Mouse (Mus musculus): ENCODE measurements around the gene Celf5.
"Not testable (repeated sequence)": the region's sequence is repeated elsewhere in the genome, so short reads cannot be mapped to it uniquely, and the experiment has no call there.

The Celf5 gene

DNA sequence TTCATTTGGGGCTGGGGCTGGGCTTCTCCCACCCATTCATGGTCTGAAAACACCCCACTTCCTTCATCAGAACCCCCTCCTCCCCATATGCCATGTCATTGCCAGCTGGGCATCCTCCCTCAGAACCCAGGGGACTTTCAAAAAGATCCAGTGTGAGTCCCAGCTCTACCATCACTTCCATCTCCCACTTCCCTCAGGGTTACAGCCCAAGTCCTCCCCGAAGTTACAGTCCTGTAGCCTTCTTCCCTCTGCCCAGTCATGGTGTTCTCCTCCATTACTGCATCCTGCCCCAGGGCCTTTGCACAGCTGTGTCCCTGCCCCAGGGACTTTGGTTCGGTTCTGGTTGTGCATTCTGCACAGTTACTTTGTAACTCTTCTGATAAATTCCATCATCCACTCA lies 28.4 kb downstream of the Celf5 start:
- no peak for DNase-seq (ENCODE audit: low spot score in 2 of 2)

- no peak for DNase-seq (ENCODE audit: low spot score in 2 of 2)
Observed at GRCm38 (mm10) chr10:81452947-81453288, 29.6 kb downstream of the Celf5 start.

- DNase-seq (ENCODE audit: low spot score in 2 of 2): peak in 1 of 2 experiments; percentile 16
Observed at GRCm38 (mm10) chr10:81452237-81452946, 30.1 kb downstream of the Celf5 start.

- no peak for DNase-seq (ENCODE audit: low spot score in 2 of 2)
Observed at GRCm38 (mm10) chr10:81451365-81451745, 31.2 kb downstream of the Celf5 start.

GRCm38 (mm10) chr10:81450641-81451364 lies 31.7 kb downstream of the Celf5 start:
- DNase-seq (ENCODE audit: low spot score in 2 of 2): no peak

GRCm38 (mm10) chr10:81450140-81450539 lies 32.4 kb downstream of the Celf5 start:
- peak; percentile 78 to 85 for DNase-seq (ENCODE audit: low spot score in 2 of 2)

DNA sequence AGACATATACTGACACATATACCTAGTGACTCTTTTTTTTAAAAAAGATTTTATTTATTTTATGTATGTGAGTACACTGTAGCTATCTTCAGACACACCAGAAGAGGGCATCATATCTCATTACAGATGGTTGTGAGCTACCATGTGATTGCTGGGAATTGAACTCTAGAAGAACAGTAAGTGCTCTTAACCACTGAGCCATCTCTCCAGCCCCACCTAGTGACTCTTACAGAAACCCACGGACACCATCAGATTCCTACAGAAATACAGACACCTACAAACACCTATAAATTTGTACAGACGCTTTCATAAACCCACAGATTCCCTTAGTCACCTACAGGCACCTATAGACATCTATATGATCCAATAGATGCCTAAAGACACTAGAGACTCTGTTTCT lies 37.0 kb downstream of the Celf5 start:
- not testable (repeated sequence) for DNase-seq (ENCODE audit: low spot score in 2 of 2)

- no peak for DNase-seq (ENCODE audit: low spot score in 2 of 2)
Observed at GRCm38 (mm10) chr10:81441019-81441418, 41.5 kb downstream of the Celf5 start.

DNA sequence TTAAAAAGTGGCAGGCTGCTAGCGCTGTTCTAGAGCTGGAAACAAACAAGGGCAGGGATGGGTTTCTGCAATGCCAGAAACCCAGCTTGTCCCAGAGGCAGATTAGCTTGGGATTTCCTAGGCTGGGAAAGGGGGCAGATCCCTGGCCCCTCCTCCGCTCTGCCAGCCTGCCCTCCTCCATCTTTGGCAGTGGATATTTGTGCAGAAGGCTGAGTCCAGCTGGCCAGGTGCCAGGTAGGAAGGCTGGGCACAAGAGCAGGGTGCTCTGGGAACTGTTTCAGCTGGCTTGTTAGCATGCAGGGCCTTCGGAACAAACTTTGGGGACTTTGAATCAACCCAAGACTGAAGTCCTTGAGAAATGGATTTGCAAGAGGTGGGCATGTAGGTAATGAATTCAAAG lies 47.1 kb downstream of the Celf5 start:
- peak in 1 of 2 experiments; percentile 24 for DNase-seq (ENCODE audit: low spot score in 2 of 2)

DNA sequence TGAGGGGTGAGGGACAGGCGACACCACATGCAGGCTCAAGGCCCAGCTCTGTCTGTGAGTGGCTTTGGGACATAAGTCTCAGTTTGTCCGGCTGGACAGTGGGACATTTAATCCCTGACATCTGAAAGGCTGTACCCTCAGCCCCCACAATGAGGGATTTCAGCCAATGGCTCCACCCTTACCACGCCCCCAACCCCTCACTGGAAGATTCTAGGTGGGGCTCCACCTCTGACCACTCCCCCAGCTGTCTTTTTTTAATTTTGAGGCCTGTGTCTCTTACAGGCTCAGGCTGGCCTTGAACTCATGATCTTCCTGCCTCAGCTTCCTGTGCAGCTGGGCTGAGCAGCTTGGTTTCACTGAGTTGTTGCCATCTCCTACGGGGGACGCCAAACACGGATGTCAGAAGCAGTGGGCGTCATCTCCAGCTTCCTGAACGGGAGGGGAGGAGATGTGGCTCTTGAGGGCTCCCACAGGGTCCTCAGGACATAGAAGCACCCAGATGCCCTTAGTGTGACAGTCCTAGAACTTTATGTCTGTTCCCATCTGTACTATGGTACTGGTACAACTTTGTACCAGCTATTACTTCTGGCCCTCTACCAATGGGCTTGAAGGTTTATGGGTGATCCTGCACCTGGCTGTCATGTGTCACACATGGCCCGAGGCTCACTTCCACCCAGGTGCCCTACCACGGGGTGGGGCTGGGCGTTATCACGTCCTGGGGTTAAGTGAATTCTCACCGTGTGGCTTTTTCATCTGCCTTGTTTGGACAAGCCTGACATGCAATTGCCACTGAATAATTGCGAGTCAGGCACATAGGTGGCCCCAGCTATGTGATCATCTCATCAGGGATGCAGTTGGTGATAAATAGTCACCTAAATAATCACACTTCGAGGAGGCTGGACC lies 47.9 kb downstream of the Celf5 start:
- DNase-seq (ENCODE audit: low spot score in 2 of 2): peak in 1 of 2 experiments; percentile 57

- DNase-seq (ENCODE audit: low spot score in 2 of 2): peak; percentile 35 to 68
Observed at GRCm38 (mm10) chr10:81433541-81434289, 48.8 kb downstream of the Celf5 start.

DNA sequence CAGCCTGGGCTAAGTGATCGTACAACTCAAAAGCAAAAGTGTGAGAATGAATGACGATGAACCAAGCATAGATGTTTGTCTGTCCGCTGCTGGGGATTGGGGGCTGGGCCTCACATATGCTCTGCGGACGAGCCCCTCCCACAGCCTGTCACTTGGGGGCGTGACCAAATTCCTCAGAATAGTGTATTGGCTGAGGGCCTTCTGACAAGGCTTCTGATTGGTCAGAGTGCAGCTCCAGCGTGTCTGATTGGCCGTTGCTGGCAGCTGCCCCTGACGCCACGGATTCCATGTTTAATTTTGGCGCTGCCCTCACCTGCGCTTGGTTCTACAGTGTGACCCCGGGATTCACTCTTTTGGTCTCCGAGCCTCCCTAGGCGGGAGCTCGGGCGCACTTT lies 49.6 kb downstream of the Celf5 start:
- DNase-seq (ENCODE audit: low spot score in 2 of 2): peak; percentile 75 to 92

GRCm38 (mm10) chr10:81432169-81432867 lies 50.2 kb downstream of the Celf5 start:
- DNase-seq (ENCODE audit: low spot score in 2 of 2): peak in 1 of 2 experiments; percentile 10

DNA sequence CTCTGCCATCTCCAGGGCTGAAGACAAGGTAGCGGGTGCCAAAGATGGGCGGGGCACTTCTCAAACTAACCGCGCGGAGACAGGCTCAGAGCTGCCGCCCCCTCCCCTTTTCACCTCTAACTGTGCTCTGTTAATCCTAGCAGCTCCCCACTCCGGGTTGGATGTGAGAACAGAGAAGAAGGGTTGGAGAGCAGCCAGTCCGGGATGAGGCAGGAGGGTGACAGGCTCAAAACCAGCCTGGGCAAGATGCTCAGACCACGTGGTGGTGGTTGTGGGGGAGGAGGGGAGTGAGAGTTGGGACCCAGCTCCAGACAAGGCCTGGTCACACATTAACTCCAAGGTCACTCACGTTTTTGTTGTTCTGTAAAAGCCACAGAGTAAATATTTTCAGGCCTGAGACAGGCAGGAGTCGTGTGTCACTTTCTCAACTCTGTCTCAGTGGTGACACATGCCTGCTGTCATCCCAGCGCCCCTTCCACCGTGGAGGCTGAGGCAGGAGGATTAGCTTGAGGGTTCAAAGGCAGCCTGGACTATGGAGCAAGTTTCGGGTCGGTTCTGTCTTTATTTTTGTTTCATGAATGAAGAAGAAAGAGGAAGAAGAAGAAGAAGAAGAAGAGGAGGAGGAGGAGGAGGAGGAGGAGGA lies 50.9 kb downstream of the Celf5 start:
- DNase-seq (ENCODE audit: low spot score in 2 of 2): peak; percentile 10 to 51

DNA sequence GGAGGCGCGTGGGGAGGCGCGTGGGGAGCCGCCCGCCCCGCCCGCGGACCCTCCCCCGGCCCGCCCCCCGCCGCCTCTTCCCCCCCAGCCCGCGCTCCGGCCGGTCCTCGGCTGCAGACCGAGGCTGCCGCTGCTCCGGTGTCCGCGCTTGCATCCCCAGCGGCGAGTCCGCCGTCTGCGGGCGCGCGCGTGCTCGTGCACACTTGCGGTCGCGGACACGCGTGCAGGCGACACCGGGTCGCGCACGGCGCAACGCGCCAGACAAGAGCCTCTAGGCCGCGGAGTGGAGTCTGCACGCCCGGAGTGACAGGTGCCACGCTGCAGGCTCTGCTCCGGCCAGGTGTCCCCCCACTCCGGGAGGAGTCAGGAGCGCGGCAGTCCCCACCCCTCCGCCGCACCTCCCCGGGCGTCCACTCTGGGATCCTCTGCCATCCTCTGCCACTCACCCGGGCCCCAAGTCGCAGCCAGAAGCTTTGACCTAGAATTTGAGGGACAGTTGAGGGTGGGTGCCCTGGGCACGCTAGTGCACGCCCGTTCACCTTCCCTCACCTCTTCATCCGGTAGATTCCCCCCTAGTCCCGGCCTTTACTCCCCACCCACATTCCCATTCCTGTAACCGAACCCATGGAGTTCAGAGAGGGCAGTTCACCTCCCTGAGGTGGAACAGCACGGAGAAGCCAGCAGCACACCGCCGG lies 51.5 kb downstream of the Celf5 start:
- peak; percentile 46 to 69 for DNase-seq (ENCODE audit: low spot score in 2 of 2)

DNA sequence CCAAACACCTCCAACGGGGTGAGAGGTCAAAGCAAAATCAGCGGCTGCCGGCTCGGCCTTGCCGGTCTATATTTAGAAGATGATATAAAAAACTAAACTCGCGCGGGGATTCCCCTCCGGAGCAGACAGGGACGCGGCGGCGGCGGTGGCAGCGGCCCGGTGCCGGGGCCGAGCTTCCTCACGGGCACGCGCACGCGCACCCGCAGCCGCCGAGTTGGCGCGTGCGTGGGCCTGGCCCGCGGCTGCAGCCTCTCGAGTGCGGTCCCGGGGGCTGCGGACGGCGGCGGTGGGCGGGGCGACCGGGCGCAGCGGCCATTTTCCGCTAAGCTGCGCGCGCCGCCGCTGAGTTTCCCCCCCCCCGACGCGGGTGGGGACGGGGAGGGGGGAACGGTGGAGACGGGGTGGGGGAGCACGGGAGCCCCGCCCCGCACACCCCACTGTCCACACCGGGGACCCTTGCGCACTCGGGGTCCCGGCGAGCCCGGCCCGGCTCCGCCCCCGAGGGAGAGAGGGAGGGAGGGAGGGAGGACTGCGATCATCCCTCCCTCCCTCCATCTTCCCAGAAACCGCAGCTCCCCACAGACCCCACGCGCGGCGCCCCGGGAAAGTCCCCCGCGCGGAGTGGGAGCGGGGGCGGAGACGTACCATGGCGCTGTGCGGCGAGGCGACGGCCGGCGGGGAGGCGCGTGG lies 52.2 kb downstream of the Celf5 start:
- peak; percentile 78 to 84 for DNase-seq (ENCODE audit: low spot score in 2 of 2)

DNA sequence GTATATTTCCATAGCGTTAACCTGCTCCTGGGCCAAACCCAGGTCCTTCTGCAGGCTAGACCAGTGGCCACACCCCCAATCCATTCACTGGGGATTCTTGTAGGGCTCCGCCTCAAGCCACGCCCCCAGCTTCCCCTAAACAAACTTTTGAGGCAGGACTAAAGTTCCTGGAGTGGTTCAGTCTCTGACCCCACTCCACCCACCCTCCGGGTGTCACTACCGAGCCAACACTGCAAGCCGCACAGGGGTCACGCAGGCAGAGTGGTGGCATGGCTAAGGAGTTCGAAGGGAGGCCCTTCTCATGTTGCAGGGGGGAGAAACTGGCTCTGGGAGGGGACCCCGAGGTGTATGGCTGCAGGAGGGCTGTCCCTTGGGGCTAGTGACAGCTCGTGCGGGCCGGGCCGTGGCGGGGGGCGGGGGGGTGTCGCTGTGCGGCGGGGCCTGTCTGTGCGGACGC lies 52.9 kb downstream of the Celf5 start:
- DNase-seq (ENCODE audit: low spot score in 2 of 2): peak; percentile 74 to 90

- peak in 1 of 2 experiments; percentile 16 for DNase-seq (ENCODE audit: low spot score in 2 of 2)
Observed at GRCm38 (mm10) chr10:81429092-81429491, 53.4 kb downstream of the Celf5 start.

DNA sequence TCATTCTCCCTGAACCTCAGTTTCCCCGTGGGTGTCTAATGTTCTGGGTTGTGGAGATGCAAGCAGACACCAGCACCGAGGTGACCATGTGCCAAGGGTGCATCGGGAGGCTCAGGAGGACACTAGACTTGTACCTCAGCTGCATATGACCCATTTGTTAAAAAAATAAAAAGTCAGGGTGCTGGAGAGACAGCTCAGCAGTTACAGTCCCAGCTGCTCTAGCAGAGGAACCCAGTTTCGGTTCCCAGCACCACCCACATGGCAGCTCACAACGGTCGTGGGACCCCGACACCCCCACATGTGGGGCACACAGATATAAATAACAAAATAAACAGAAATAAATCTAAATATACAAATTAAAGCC lies 54.0 kb downstream of the Celf5 start:
- DNase-seq (ENCODE audit: low spot score in 2 of 2): no peak

Data from spleen, postnatal 10 days (tissue).